Mouse (Mus musculus) hindbrain, embryonic 12.5 days (tissue): ENCODE data around the gene Maats1. TPM values are rescaled to one million over a fixed set of nuclear protein-coding genes. Genes with fewer than 3 reads are reported as not detected.

Experiments
- ATAC-seq: fragments of 200-750 bp; cut with Nextera tagmentation; 2 replicates; pipeline ENCODE4 v1.8.0; 2017; ENCODE audit warnings: moderate TSS enrichment; ENCODE audit not compliant: low FRiP score
- H3K27ac ChIP-seq: fragments of 300-500 bp; sonication (generic); 2 replicates; pipeline ENCODE4 v1.5.1; 2016; ENCODE audit warnings: mild to moderate bottlenecking
- H3K27me3 ChIP-seq: fragments of 300-500 bp; sonication (generic); 2 replicates; pipeline ENCODE4 v1.6.1; 2016; ENCODE audit warnings: mild to moderate bottlenecking
- H3K36me3 ChIP-seq: fragments of 300-500 bp; sonication (generic); 2 replicates; pipeline ENCODE4 v1.6.1; 2016; ENCODE audit warnings: mild to moderate bottlenecking
- H3K4me1 ChIP-seq: fragments of 300-500 bp; sonication (generic); 2 replicates; pipeline ENCODE4 v1.6.1; 2016
- H3K4me2 ChIP-seq: fragments of 300-500 bp; sonication (generic); replicated peaks from 2 replicates; pipeline ENCODE4 v1.6.1; 2016; ENCODE audit warnings: mild to moderate bottlenecking
- H3K4me3 ChIP-seq: fragments of 300-500 bp; sonication (generic); 2 replicates; pipeline ENCODE4 v1.5.1; 2016; ENCODE audit warnings: mild to moderate bottlenecking
- H3K9ac ChIP-seq: fragments of 300-500 bp; sonication (generic); 2 replicates; pipeline ENCODE4 v1.6.1; 2016; ENCODE audit warnings: mild to moderate bottlenecking, moderate library complexity
- H3K9me3 ChIP-seq: fragments of 300-500 bp; sonication (generic); replicated peaks from 2 replicates; pipeline ENCODE4 v1.6.1; 2016; ENCODE audit warnings: mild to moderate bottlenecking
- WGBS: fragments of 180-500 bp; shearing (Covaris S2); methylation state at CpG from one replicate; pipeline ENCODE4 v1.1.7; 2016; 5-methylcytosine and 5-hydroxymethylcytosine counted together
- polyA plus RNA-seq: library from polyadenylated mRNA; unstranded; fragments of >200 nt; fragmentation: Nextera tagmentation; extraction: Ambion mirVana; gene quantifications from 2 replicates; pipeline ENCODE4 v1.2.1, GENCODE M21; 2016

Gene Maats1
- polyA plus RNA-seq, result 1.2 and 1.3 TPM in 2 replicates

DNA sequence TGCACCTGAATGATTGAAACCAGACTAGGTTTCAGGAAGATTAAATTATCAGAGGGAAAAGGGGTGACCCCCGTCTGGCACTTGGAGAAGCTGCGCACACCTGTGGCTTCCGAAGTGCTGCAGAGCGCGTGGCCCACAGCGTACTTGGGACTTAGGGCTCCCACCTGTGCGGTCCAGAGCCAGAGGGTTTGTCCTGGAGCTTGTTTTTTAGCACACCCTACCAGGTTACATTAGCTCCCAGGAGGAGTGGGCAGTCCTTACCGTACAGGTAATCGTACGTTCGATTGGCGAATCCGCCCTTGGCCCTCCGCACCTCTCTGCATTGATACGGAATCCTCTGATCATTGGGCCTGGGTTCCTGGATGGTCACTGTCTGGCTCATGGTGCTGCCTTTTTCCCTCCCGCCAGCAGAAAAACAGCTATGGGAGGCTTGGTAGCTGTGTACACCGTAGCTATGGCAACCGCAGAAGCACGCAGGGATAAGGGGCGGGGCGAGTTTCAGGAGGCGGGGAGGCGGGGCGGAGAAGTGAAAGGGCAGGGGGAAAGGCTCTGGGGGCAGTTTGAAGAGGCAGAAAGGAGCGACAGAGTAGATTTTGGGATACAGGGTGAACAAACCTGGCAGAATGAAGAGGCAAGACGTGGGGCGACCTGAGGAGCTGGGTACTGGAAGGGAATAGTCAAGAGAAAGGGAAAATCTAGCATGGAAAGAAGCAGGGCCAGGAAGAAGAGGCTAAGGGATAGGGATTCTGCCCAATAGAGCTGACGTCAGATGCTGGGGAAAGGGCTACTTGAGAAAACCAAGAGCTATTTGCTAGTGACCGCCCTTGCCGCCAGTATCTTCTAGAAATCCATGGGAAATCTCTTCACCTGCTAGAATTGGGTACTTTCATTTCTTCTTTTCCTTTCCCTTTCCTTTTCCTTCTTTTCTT is at the start of gene Maats1:
Gene Maats1 (minus strand): TSS at position 748 of the 929 bp plus-strand sequence.
- peak within 1 kb of the TSS; percentile 37 for H3K4me3 ChIP-seq
- peak within 1 kb of the TSS; percentile 56 for H3K9ac ChIP-seq
- peaks cover 8% of the 10 kb centered on the region for H3K4me1 ChIP-seq
- H3K9me3 ChIP-seq, result no peaks in the 10 kb centered on the region
- whole genome bisulfite sequencing, result 9% methylated on average over 30 of the region's 30 CpGs
- ATAC-seq, result peak; percentile 92
- H3K36me3 ChIP-seq, result no peaks in the 10 kb centered on the region
- peak within 1 kb of the TSS; percentile 72 for H3K4me2 ChIP-seq
- no peaks in the 10 kb centered on the region for H3K27me3 ChIP-seq
- H3K27ac ChIP-seq, result no peak within 1 kb of the TSS; the same call in 1 of the 2 replicates

DNA sequence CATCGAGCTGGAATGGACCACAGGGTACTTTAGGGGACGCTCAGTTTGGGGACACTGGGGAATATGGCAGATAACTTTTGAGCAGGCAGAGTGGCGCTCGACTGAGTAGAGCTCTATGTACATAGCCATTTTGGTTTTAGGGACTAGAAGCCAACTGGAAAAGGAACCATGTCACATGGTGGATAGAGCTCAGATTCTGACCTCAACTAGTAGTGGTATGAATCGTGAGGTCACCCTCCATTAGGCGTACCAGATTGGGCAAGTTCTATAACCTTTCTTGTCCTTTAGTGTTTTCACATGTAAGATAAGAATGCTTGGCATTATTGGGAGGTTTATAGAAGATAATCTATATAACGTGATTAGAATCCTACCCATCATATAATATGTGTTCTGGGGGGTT is 48.4 kb upstream of the Maats1 start:
- Histone ChIP-seq H3K4me2 (no peak overlapping the region), H3K27me3 (no peaks in the 10 kb centered on the region), H3K9me3 (no peaks in the 10 kb centered on the region), H3K9ac (no peak overlapping the region), H3K4me1 (no peaks in the 10 kb centered on the region), H3K36me3 (no peaks in the 10 kb centered on the region), H3K4me3 (no peak overlapping the region), H3K27ac (no peak overlapping the region)
- 91% methylated on average over 7 of the region's 7 CpGs for WGBS
- no peak for ATAC-seq

DNA sequence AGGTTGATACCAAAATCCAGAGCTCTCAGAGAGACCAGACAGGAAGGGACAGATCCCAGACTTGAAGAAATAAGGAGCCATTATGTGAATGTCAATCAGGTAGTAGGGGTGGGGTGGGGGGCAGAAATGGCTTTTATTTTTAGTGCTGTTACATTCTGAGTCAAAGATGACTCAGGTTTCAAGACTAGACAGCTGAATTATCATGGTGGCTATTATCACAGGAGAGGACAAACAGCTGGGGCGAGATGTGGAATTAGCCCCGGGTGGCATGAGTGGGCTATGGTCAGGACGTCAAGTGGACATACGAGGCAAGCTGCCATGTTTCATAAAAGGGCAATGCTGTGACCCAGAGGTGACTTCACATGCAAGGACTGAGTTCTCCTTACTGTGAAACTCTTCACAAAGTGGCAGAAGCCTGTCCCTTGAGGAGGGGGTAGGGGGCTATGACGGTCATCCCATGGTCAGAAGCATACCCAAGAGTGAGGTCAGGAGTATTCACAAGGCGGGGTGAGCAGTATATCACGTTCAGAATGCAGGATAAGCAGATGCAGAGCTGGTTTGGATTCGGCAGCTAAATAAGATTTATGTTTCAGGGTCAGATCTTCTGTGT is 47.4 kb upstream of the Maats1 start:
- no peak overlapping the region for H3K27ac ChIP-seq
- H3K4me3 ChIP-seq, result no peak overlapping the region
- WGBS, result 81% methylated on average over 8 of the region's 8 CpGs
- H3K4me2 ChIP-seq, result no peak overlapping the region
- no peak overlapping the region for H3K9ac ChIP-seq
- no peaks in the 10 kb centered on the region for H3K36me3 ChIP-seq
- H3K4me1 ChIP-seq, result no peaks in the 10 kb centered on the region
- no peaks in the 10 kb centered on the region for H3K9me3 ChIP-seq
- ATAC-seq, result no peak
- no peaks in the 10 kb centered on the region for H3K27me3 ChIP-seq

DNA sequence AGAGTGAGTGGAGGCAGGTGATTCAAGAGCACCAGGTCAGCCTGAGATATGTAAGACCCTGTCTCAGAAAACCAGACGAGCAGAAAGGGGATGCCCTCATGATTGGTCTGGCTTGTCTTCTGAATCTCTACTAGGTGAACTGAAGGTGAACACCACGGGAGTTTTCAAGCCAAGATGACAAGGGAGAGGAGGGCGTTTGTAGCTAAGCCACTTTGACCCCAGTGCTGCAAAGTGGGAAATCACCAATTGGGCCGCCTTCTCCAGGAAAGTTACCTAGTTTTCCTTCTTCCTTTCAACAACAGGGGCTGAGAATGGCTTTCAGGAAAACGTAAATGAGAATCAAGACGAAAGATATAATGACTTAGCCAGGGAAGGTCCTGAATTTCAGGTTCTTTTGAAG is 46.8 kb upstream of the Maats1 start:
- ATAC-seq, result no peak
- Histone ChIP-seq H3K4me1 (no peaks in the 10 kb centered on the region), H3K4me2 (no peak overlapping the region), H3K4me3 (no peak overlapping the region), H3K9me3 (no peaks in the 10 kb centered on the region), H3K27me3 (no peaks in the 10 kb centered on the region), H3K36me3 (no peaks in the 10 kb centered on the region), H3K27ac (no peak overlapping the region), H3K9ac (no peak overlapping the region)
- 81% methylated on average over 6 of the region's 6 CpGs for WGBS

DNA sequence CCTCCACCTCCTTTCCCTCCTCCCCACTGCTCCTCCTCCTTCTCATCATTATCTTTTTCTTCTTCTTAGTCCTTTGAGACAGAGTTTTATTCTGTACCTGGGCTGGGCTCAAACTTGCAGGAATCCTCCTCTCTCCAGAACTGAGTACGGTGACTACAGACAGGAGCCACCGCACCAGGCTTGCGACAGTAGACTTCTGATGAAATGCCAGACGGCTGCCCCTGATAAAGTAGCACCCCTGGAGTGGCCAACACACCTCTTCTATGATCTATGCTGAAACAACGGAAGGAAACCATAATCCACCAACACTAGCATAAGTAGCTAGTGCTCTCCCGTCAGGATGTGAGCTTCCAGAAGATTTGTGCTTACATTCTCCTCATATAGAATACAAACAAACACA is 45.4 kb upstream of the Maats1 start:
- Histone ChIP-seq H3K27me3 (no peaks in the 10 kb centered on the region), H3K4me1 (no peaks in the 10 kb centered on the region), H3K4me3 (no peak overlapping the region), H3K4me2 (no peak overlapping the region), H3K36me3 (no peaks in the 10 kb centered on the region), H3K9me3 (no peaks in the 10 kb centered on the region), H3K9ac (no peak overlapping the region), H3K27ac (no peak overlapping the region)
- ATAC-seq, result no peak
- 87% methylated on average over 6 of the region's 6 CpGs for WGBS

DNA sequence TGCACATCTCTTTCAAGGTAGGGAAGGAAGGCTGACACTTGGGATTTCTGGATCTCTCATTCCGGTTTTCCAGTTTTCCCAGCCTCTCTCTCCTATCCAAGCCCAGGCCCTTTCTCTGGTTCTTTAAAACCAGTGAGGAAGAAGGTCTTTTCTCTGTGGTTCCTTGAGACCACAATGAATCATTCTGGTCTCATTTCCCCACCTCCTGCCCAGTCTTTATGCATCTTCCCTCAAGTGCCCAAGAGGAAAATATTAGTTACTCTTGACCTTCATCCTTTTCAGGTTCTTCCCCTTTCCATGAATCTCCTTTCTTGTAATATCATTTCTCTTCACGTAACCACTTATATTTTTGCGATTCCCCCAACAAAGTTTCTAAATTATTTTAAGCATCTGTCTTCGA is 43.8 kb upstream of the Maats1 start:
- H3K36me3 ChIP-seq, result no peaks in the 10 kb centered on the region

DNA sequence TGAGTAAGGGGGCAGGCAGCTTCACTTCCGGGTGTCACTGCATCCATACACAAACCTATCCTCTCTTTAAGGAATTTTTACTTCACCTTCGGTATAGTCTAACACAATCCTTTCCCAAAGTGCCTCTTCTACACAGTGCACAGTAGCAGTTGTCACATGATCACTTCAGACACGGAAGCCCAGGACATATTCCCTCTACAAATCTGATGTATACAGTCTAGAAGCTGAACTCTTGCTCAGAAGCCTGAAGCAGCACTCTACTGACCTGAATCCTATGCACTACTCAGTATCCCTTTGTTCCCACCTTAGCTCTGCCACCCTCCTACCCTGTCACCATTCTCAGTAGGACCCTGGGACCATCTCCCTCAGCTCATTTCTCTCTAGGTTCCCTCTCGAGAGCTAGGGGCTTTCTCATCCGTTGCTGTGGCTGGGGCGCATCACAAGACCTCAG is 43.3 kb upstream of the Maats1 start:
- no peak overlapping the region for H3K4me3 ChIP-seq
- 91% methylated on average over 6 of the region's 6 CpGs for WGBS
- H3K36me3 ChIP-seq, result no peaks in the 10 kb centered on the region
- H3K27me3 ChIP-seq, result no peaks in the 10 kb centered on the region
- no peak overlapping the region for H3K27ac ChIP-seq
- no peak for ATAC-seq
- no peaks in the 10 kb centered on the region for H3K9me3 ChIP-seq
- no peak overlapping the region for H3K4me2 ChIP-seq
- H3K4me1 ChIP-seq, result no peaks in the 10 kb centered on the region
- no peak overlapping the region for H3K9ac ChIP-seq

More for the DNA sequence above, 43.8 kb upstream of the Maats1 start:
- Histone ChIP-seq H3K9ac (no peak overlapping the region), H3K27me3 (no peaks in the 10 kb centered on the region), H3K27ac (no peak overlapping the region), H3K4me1 (no peaks in the 10 kb centered on the region), H3K4me3 (no peak overlapping the region), H3K9me3 (no peaks in the 10 kb centered on the region), H3K4me2 (no peak overlapping the region)
- ATAC-seq, result no peak
- WGBS, result 91% methylated on average over 4 of the region's 4 CpGs

DNA sequence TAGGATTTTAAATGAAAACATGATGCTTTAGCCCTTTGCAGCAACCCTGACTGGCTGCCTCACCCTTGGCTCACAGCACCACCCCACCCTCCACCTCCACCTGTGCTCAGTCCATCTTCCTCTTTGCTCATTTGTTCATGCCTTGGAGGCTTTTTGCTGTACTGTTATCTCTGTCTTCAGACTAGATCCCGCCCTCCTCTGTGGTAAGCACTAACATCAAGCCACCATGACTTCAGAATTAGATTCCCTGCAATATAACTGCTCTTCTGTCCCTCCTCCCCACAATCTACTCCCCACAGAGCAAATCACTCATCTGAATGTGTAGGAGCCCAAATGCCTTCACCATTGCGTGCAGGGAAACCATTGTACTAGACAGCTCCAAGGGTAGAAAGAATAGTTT is 41.7 kb upstream of the Maats1 start:
- Histone ChIP-seq H3K36me3 (no peaks in the 10 kb centered on the region), H3K4me2 (no peak overlapping the region), H3K27ac (no peak overlapping the region), H3K27me3 (no peaks in the 10 kb centered on the region), H3K4me1 (0 out of 2 replicates have a peak, but pooled peaks cover 2% of the 10 kb centered on the region), H3K4me3 (no peak overlapping the region), H3K9me3 (no peaks in the 10 kb centered on the region), H3K9ac (no peak overlapping the region)
- 81% methylated on average over 2 of the region's 2 CpGs for WGBS
- ATAC-seq, result no peak

DNA sequence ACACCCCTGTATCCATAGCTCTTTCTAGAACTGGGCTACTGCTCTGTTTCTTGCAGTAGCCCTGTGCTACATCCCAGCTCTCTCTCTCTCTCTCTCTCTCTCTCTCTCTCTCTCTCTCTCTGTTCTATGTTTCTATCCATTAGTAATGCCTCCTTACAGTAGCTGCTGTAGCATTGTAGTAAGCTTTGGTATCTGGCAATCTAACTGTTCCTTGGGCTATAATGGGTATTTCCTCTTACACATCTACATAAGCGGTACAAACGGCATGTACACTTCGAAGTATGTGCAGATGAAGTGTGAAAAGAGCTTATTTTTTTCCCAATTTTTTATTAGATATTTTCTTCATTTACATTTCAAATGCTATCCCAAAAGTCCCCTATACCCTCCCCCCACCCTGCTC is 38.0 kb upstream of the Maats1 start:
- Histone ChIP-seq H3K4me1 (peaks cover 10% of the 10 kb centered on the region; the same call in 1 of the 2 replicates), H3K27me3 (no peaks in the 10 kb centered on the region), H3K9me3 (no peaks in the 10 kb centered on the region), H3K36me3 (no peaks in the 10 kb centered on the region), H3K27ac (no peak overlapping the region), H3K9ac (no peak overlapping the region), H3K4me2 (no peak overlapping the region), H3K4me3 (no peak overlapping the region)
- WGBS, result 96% methylated on average over 3 of the region's 3 CpGs
- no peak for ATAC-seq

DNA sequence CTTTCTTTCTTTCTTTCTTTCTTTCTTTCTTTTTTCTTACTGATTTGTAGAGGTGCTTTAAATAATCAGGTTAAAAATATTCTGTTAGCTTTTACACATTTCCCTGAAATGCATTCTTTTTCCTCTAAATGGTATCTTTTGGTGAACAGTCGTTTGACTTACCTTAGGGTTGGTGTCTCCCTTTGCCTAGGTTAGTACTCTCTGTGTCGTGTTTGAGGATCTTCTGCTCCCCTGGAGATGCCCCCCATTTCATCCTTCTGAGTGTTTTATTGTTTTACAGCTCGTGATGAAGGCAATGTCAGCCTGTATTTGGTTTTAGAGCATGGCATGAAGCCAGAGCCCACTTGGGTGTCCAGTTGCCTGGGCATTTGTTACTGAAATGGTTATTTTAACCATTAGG is 37.5 kb upstream of the Maats1 start:
- Histone ChIP-seq H3K4me2 (no peak overlapping the region), H3K27ac (no peak overlapping the region), H3K27me3 (no peaks in the 10 kb centered on the region), H3K9me3 (no peaks in the 10 kb centered on the region), H3K4me3 (no peak overlapping the region), H3K9ac (no peak overlapping the region), H3K36me3 (no peaks in the 10 kb centered on the region), H3K4me1 (peaks cover 10% of the 10 kb centered on the region; the same call in 1 of the 2 replicates)
- 57% methylated on average over 3 of the region's 3 CpGs for WGBS
- ATAC-seq, result no peak

DNA sequence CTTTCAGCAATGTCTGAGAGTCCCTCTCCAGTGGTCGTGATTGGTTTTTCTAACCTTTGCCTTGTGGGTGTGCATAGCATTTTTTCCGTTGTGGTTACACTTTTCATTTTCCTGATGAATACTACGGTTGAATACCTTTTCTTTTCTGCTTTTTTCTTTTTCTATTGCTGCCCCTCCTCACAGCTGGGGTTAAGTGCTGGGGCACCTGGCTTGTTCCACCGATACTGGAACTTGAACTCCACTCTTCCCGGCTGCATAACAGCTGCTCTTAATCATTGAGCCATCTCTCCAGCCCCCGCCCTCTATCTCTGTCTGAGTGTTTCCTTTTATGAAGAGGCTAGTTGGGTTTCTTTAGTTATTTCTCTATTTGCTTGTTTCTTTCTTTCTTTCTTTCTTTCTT is 37.1 kb upstream of the Maats1 start:
- Histone ChIP-seq H3K4me3 (no peak overlapping the region), H3K4me2 (no peak overlapping the region), H3K9ac (no peak overlapping the region), H3K4me1 (peaks cover 10% of the 10 kb centered on the region; the same call in 1 of the 2 replicates), H3K36me3 (no peaks in the 10 kb centered on the region), H3K9me3 (no peaks in the 10 kb centered on the region), H3K27me3 (no peaks in the 10 kb centered on the region), H3K27ac (no peak overlapping the region)
- ATAC-seq, result no peak
- 60% methylated on average over 6 of the region's 6 CpGs for WGBS

DNA sequence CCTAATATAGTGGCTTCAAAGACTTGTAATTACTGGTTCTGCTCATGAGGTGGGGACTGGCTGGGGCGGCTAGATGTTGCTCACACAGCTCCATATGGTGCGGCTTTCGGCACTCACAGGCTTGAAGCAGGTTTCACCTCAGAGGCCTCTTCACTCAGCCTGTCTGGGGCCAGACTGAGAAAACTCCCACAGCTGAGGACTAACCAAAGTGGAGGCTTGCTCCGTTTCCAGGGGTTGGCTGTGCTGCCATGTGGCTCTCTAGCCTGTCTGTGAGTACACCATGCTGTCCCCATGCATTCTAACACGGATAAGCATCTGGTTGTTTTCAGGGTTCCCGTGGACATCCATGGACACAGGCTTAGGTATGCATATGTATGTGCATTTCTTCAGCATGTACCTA is 36.6 kb upstream of the Maats1 start:
- H3K4me2 ChIP-seq, result no peak overlapping the region
- WGBS, result 84% methylated on average over 6 of the region's 6 CpGs
- H3K27me3 ChIP-seq, result no peaks in the 10 kb centered on the region
- no peak overlapping the region for H3K27ac ChIP-seq
- no peaks in the 10 kb centered on the region for H3K9me3 ChIP-seq
- H3K4me1 ChIP-seq, result peaks cover 10% of the 10 kb centered on the region; the same call in 1 of the 2 replicates
- no peak overlapping the region for H3K4me3 ChIP-seq
- H3K36me3 ChIP-seq, result no peaks in the 10 kb centered on the region
- no peak overlapping the region for H3K9ac ChIP-seq
- no peak for ATAC-seq
